Mouse (Mus musculus) MEL (cell line): ENCODE data around the gene Gm12166. TPM values are rescaled to one million over a fixed set of nuclear protein-coding genes. Genes with fewer than 3 reads are reported as not detected.

ENCODE experiments used
- DNase-seq: peaks from one replicate; pipeline ENCODE4 v3.0.0; 2011; ENCODE audit warnings: low read depth, low spot score
- H3K27ac ChIP-seq: 2 replicates; pipeline ENCODE4 v1.5.1; 2012; ENCODE audit warnings: low read depth, mild to moderate bottlenecking, control low read depth, low read length, moderate library complexity; ENCODE audit not compliant: control insufficient read depth
- H3K27me3 ChIP-seq, 2 experiments: fragments of 150-350 bp in 1 of 2; sonication (generic) in 1 of 2; 2 replicates each; pipeline ENCODE4 v1.6.1; 2012; ENCODE audit warnings: low read length in 2 of 2, mild to moderate bottlenecking in 2 of 2, improper control_type of control experiment in 1 of 2, moderate library complexity in 1 of 2; ENCODE audit not compliant: insufficient read depth in 2 of 2, control insufficient read depth in 1 of 2
- H3K36me3 ChIP-seq, 2 experiments: 2 replicates each; pipeline ENCODE4 v1.6.1; 2012 to 2014; ENCODE audit warnings: low read length in 2 of 2, improper control_type of control experiment in 1 of 2, inconsistent platforms in 1 of 2, mild to moderate bottlenecking in 1 of 2; ENCODE audit not compliant: insufficient read depth in 2 of 2, control insufficient read depth in 1 of 2
- H3K4me1 ChIP-seq, 2 experiments: fragments of 150-350 bp in 1 of 2; sonication (generic) in 1 of 2; 2 replicates each; pipeline ENCODE4 v1.6.1; 2012; ENCODE audit warnings: low read length in 2 of 2, improper control_type of control experiment in 1 of 2, mild to moderate bottlenecking in 1 of 2; ENCODE audit not compliant: insufficient read depth in 2 of 2, control insufficient read depth in 1 of 2
- H3K4me3 ChIP-seq, 2 experiments: fragments of 150-350 bp in 1 of 2; sonication (generic) in 1 of 2; 2 replicates each; pipeline ENCODE4 v1.5.1; 2012; ENCODE audit warnings: low read depth in 2 of 2, low read length in 2 of 2, mild to moderate bottlenecking in 2 of 2, moderate library complexity in 2 of 2, control low read depth in 1 of 2, improper control_type of control experiment in 1 of 2; ENCODE audit not compliant: control insufficient read depth in 1 of 2, insufficient read depth in 1 of 2
- H3K79me2 ChIP-seq: 2 replicates; pipeline ENCODE4 v1.6.1; 2012; ENCODE audit warnings: mild to moderate bottlenecking, low read length, moderate library complexity; ENCODE audit not compliant: control insufficient read depth, poor library complexity, insufficient read depth
- H3K9ac ChIP-seq: 2 replicates; pipeline ENCODE4 v1.6.1; 2012; ENCODE audit warnings: low read depth, mild to moderate bottlenecking, control low read depth, low read length, moderate library complexity; ENCODE audit not compliant: control insufficient read depth, poor library complexity, severe bottlenecking
- H3K9me3 ChIP-seq: fragments of 150-350 bp; sonication (generic); replicated peaks from 2 replicates; pipeline ENCODE4 v1.6.1; 2012; ENCODE audit warnings: mild to moderate bottlenecking, low read length, improper control_type of control experiment, moderate library complexity; ENCODE audit not compliant: insufficient read depth
- BHLHE40 ChIP-seq: IDR thresholded peaks from 2 replicates; pipeline ENCODE4 v1.6.1; 2012; ENCODE audit warnings: low read depth, mild to moderate bottlenecking, inconsistent platforms, low read length, improper control_type of control experiment, borderline replicate concordance
- CTCF ChIP-seq, 3 experiments: IDR thresholded peaks in 2 of 3; conservative IDR thresholded peaks in 1 of 3; 2 replicates each; pipeline ENCODE4 v1.5.1; 2011 to 2012; ENCODE audit warnings: low read length in 3 of 3, low read depth in 2 of 3, mild to moderate bottlenecking in 2 of 3, improper control_type of control experiment in 1 of 3, inconsistent platforms in 1 of 3, mixed read lengths in 1 of 3, moderate library complexity in 1 of 3; ENCODE audit not compliant: control insufficient read depth in 1 of 3, insufficient read depth in 1 of 3, poor library complexity in 1 of 3, severe bottlenecking in 1 of 3
- HCFC1 ChIP-seq: IDR thresholded peaks from 2 replicates; pipeline ENCODE4 v1.6.1; 2012; ENCODE audit warnings: low read depth, mild to moderate bottlenecking, inconsistent platforms, low read length, improper control_type of control experiment, moderate library complexity
- MAFK ChIP-seq: IDR thresholded peaks from 2 replicates; pipeline ENCODE4 v1.6.1; 2011; ENCODE audit warnings: low read depth, mild to moderate bottlenecking, low read length, improper control_type of control experiment, borderline replicate concordance
- MAX ChIP-seq: IDR thresholded peaks from 2 replicates; pipeline ENCODE4 v1.6.1; 2011; ENCODE audit warnings: low read length, improper control_type of control experiment
- MYB ChIP-seq: IDR thresholded peaks from 2 replicates; pipeline ENCODE4 v1.6.1; 2011; ENCODE audit warnings: mild to moderate bottlenecking, low read depth, low read length, improper control_type of control experiment
- NELFE ChIP-seq: IDR thresholded peaks from 2 replicates; pipeline ENCODE4 v1.6.1; 2011; ENCODE audit warnings: low read depth, low read length, improper control_type of control experiment
- NRF1 ChIP-seq: IDR thresholded peaks from 2 replicates; pipeline ENCODE4 v1.6.1; 2014; ENCODE audit warnings: low read depth, mild to moderate bottlenecking, inconsistent platforms, low read length, improper control_type of control experiment, moderate library complexity; ENCODE audit not compliant: poor library complexity, insufficient read depth, severe bottlenecking
- POLR2A ChIP-seq, 2 experiments: IDR thresholded peaks; 2 replicates each; pipeline ENCODE4 v1.6.1; 2011 to 2012; ENCODE audit warnings: low read length in 2 of 2, mild to moderate bottlenecking in 2 of 2, control low read depth in 1 of 2, improper control_type of control experiment in 1 of 2, low read depth in 1 of 2, moderate library complexity in 1 of 2; ENCODE audit not compliant: control insufficient read depth in 1 of 2, insufficient read depth in 1 of 2, poor library complexity in 1 of 2
- POLR2AphosphoS2 ChIP-seq: IDR thresholded peaks from 2 replicates; pipeline ENCODE4 v1.6.1; 2011; ENCODE audit warnings: low read length, improper control_type of control experiment
- POLR2AphosphoS5 ChIP-seq: IDR thresholded peaks from 2 replicates; pipeline ENCODE4 v1.6.1; 2012; ENCODE audit warnings: low read depth, borderline replicate concordance, mild to moderate bottlenecking, inconsistent platforms, low read length, moderate library complexity, mixed read lengths
- RCOR1 ChIP-seq: IDR thresholded peaks from 2 replicates; pipeline ENCODE4 v1.6.1; 2012; ENCODE audit warnings: low read depth, mild to moderate bottlenecking, inconsistent platforms, low read length, improper control_type of control experiment
- SMC3 ChIP-seq: IDR thresholded peaks from 2 replicates; pipeline ENCODE4 v1.6.1; 2011; ENCODE audit warnings: low read depth, low read length, improper control_type of control experiment
- USF1 ChIP-seq: IDR thresholded peaks from 2 replicates; pipeline ENCODE4 v1.6.1; 2014; ENCODE audit warnings: low read depth, mild to moderate bottlenecking, inconsistent platforms, low read length, improper control_type of control experiment, moderate library complexity
- USF2 ChIP-seq, 2 experiments: IDR thresholded peaks; 2 replicates each; pipeline ENCODE4 v1.6.1; 2011 to 2012; ENCODE audit warnings: improper control_type of control experiment in 2 of 2, low read length in 2 of 2, borderline replicate concordance in 1 of 2, inconsistent platforms in 1 of 2, low read depth in 1 of 2, mild to moderate bottlenecking in 1 of 2; ENCODE audit not compliant: insufficient read depth in 1 of 2
- ZNF384 ChIP-seq: IDR thresholded peaks from 2 replicates; pipeline ENCODE4 v1.6.1; 2012; ENCODE audit warnings: low read depth, mild to moderate bottlenecking, inconsistent platforms, low read length, improper control_type of control experiment
- polyA plus RNA-seq, 2 experiments: library from polyadenylated mRNA; stranded (reverse) in 1 of 2; unstranded in 1 of 2; fragments of >175 nt in 1 of 2; fragments of >200 nt in 1 of 2; gene quantifications; 2 replicates each; pipeline versions ENCODE4 v1.2.1 to v1.2.4; 2012; ENCODE audit warnings: low replicate concordance in 2 of 2, low read depth in 1 of 2; ENCODE audit not compliant: insufficient read length in 2 of 2, insufficient read depth in 1 of 2, missing spikeins in 1 of 2
- total RNA-seq: library from RNA; depleted of rRNA; stranded (reverse); fragments of 300-350 nt; gene quantifications from 2 replicates; pipeline ENCODE4 v1.2.3, GENCODE M21; 2012

Gm12166 gene
- total and polyA plus RNA-seq, 3 experiments = 4.1 to 6.8 TPM; not detected in 1

DNA sequence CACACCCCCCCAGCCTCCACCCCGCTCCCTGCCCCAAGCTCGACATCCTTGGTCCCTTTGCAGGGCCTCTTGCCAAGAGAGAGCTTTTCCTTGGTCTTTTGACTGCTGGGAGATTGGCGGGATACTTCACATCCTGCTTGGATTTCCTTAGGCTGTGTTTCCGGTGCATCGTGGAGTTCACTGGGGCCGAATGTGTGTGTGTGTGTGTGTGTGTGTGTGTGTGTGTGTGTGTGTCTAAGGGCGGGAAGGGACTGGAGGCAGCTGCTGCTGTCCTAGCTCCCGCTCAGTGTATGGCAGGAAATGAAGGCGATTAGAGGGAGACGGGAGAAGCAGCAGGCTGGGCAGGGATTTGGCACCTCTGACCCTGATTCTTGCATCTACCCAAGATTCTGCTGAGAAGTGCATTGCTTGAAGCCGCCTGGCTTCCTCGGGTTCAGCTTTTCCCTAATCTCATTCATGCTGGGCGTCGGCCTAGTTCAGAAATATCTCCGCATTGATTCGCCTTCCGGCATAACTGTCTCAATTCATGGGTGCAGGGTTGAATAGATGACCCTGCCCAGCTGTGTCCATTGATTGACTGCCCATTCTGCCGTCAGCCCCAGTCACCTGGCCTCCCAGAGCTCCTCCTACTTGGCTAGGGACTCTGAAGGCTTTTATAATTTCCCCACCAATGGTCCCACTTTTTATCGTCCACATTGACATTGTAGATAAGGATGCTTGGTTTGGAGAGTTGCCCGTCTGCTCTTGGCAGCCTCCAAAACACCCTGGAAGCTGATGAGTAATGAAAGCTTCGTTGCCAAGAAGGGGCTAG lies 13.3 kb upstream of the Gm12166 start (continued):
- TF ChIP-seq RCOR1 (peak; percentile 75), MAFK (peak; percentile 57), NRF1 (no peak)

DNA sequence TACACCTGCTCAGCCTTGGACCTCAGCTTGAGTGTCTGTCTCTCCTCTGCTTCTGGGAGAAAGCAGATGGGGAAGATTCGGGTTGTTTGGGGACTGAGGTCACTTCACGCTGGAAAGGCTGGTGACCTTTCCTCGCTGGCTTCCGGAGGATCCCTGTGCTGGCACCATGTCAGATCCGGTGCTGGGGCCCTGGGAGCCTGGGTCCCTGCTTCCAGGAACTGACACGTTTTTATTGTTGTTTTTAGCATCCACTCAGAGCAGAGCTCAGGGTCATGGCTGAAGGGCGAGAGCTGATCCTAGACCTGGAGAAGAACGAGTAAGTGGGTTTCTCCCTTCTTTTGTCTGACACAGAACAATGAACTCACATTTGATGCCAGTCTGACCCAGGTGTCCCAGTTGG lies 12.6 kb upstream of the Gm12166 start:
- H3K9ac ChIP-seq = no peak overlapping the region
- peaks cover 0 to 16% of the 10 kb centered on the region in 2 experiments; a peak in 2 of 4 replicates for H3K36me3 ChIP-seq
- no peak overlapping the region for H3K27ac ChIP-seq
- no peaks in the 10 kb centered on the region; a peak in 1 of 4 replicates for H3K27me3 ChIP-seq
- DNase-seq = no peak
- peaks cover 9 to 15% of the 10 kb centered on the region in 2 experiments for H3K4me1 ChIP-seq
- no peaks in the 10 kb centered on the region for H3K79me2 ChIP-seq
- H3K4me3 ChIP-seq = no peak overlapping the region
- H3K9me3 ChIP-seq = no peaks in the 10 kb centered on the region
- TF ChIP-seq USF1 (no peak), POLR2AphosphoS5 (no peak), USF2 (IDR thresholded peaks at IDR 0.05; ENCODE audit: borderline replicate concordance in 1 of 2, insufficient read depth in 1 of 2, low read depth in 1 of 2, low read length in 2 of 2) (no peak), ZNF384 (no peak), HCFC1 (no peak), MAX (no peak), SMC3 (no peak), NELFE (no peak), MYB (no peak), NRF1 (no peak), BHLHE40 (no peak), MAFK (no peak), POLR2A (IDR thresholded peaks at IDR 0.05; ENCODE audit: control insufficient read depth in 1 of 2, insufficient read depth in 1 of 2, low read depth in 1 of 2, low read length in 2 of 2, poor library complexity in 1 of 2) (no peak), POLR2AphosphoS2 (no peak)

DNA sequence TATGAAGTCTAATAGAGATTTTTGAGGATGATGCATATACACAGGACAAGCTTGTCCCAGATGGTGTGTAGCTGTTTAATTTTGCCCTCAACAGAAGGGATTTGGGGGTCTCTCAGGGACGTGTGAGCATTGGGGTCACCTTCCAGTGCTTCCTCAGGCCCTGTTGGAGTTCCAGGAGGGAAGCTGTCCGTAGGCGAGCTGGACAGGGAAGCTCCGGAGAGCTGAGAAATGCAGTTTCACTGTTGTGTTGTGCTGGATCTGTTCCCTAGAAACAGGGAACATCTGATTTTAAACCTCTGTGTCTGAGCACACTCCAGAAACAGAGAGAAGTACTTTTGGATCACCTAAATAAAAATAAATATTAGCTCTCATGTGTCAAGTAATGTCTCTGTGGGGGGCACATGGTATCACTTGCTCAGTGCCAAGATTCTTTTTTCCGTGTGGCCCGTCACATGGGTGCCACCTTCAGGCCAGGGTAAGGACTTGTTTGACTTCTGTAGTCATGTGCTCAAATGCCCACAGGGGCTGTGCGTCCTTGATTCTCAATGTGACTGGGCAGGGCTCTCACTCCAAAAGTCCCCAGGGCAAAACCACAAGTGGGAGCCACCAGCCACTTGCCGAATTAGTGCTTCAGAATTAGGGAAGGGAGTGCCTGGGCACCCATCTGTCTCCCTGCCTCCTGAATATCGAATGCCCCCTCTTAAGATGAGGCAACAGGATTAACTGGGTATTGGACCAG lies 11.0 kb upstream of the Gm12166 start:
- Histone ChIP-seq H3K27me3 (no peaks in the 10 kb centered on the region; a peak in 1 of 4 replicates), H3K36me3 (peaks cover 0 to 16% of the 10 kb centered on the region in 2 experiments; a peak in 2 of 4 replicates), H3K9me3 (no peaks in the 10 kb centered on the region), H3K79me2 (no peaks in the 10 kb centered on the region), H3K9ac (no peak overlapping the region), H3K4me1 (peaks cover 9 to 15% of the 10 kb centered on the region in 2 experiments), H3K27ac (no peak overlapping the region), H3K4me3 (no peak overlapping the region)
- no peak for DNase-seq
- TF ChIP-seq MAX (no peak), CTCF (IDR thresholded peaks at IDR 0.05 in 2 of 3, conservative IDR thresholded peaks at IDR 0.05 in 1 of 3; ENCODE audit: control insufficient read depth in 1 of 3, insufficient read depth in 1 of 3, low read depth in 2 of 3, low read length in 3 of 3, poor library complexity in 1 of 3, severe bottlenecking in 1 of 3) (peak in 2 of 3 experiments; percentile 17 to 26; a peak in 2 of 6 replicates), USF1 (peak; percentile 23; the same call in 1 of the 2 replicates), SMC3 (0 out of 2 replicates have a peak, but pooled peaks have one; percentile 0)
